Mouse (Mus musculus) kidney, adult 2 months (tissue): ENCODE measurements around the gene Esrra. TPM values are rescaled to one million over a fixed set of nuclear protein-coding genes. Genes with fewer than 3 reads are reported as not detected.
A peak's percentile ranks its signal among the peaks of the same experiment; 100 is the strongest.

ENCODE experiments used
- DNase-seq: peaks from one replicate; pipeline ENCODE4 v3.0.0; 2021
- H3K27ac ChIP-seq: fragments of 200-500 bp; 2 replicates; pipeline ENCODE4 v1.5.1; 2012; ENCODE audit warnings: low read depth, low read length, control low read depth, inconsistent platforms; ENCODE audit not compliant: insufficient read depth
- H3K27me3 ChIP-seq: fragments of 200-500 bp; replicated peaks from 2 replicates; pipeline ENCODE4 v1.6.1; 2012; ENCODE audit warnings: mild to moderate bottlenecking, moderate library complexity, low read length, inconsistent platforms; ENCODE audit not compliant: control insufficient read depth, insufficient read depth
- H3K36me3 ChIP-seq: fragments of 200-500 bp; 2 replicates; pipeline ENCODE4 v1.6.1; 2012; ENCODE audit warnings: mild to moderate bottlenecking, moderate library complexity, low read length, inconsistent platforms; ENCODE audit not compliant: control insufficient read depth, insufficient read depth
- H3K4me1 ChIP-seq: fragments of 200-500 bp; 2 replicates; pipeline ENCODE4 v1.6.1; 2011; ENCODE audit warnings: low read length; ENCODE audit not compliant: control insufficient read depth, insufficient read depth
- H3K4me3 ChIP-seq: fragments of 200-500 bp; 2 replicates; pipeline ENCODE4 v1.5.1; 2011; ENCODE audit warnings: mild to moderate bottlenecking, low read depth, low read length, control low read depth; ENCODE audit not compliant: insufficient read depth
- CTCF ChIP-seq: fragments of 200-500 bp; conservative IDR thresholded peaks from 2 replicates; pipeline ENCODE4 v1.5.1; 2011; ENCODE audit warnings: low read depth, mild to moderate bottlenecking, control low read depth, low read length, moderate library complexity, mixed read lengths; ENCODE audit not compliant: insufficient read depth, insufficient read length
- POLR2A ChIP-seq: fragments of 200-500 bp; IDR thresholded peaks from one replicate; pipeline ENCODE4 v1.6.1; 2011; ENCODE audit warnings: low read depth, low read length, control low read depth
- WGBS: fragments of 180-500 bp; shearing (Covaris S2); methylation state at CpG from one replicate; pipeline ENCODE4 v1.1.7; 2018; 5-methylcytosine and 5-hydroxymethylcytosine counted together
- polyA plus RNA-seq: library from polyadenylated mRNA; depleted of rRNA; stranded (reverse); fragments of >200 nt; gene quantifications from 2 replicates; pipeline ENCODE4 v1.2.3, GENCODE M21; 2012

Esrra gene
- polyA plus RNA-seq, 1 experiment, result 134 TPM

GRCm38 (mm10) chr19:6940396-6941351 is 19.1 kb upstream of the Esrra start:
- no peaks in the 10 kb centered on the region for H3K27me3 ChIP-seq
- H3K4me1 ChIP-seq, result peaks cover 18% of the 10 kb centered on the region; the same call in 1 of the 2 replicates
- no peak for TF ChIP-seq CTCF
- TF ChIP-seq POLR2A, result no peak
- no peak for DNase-seq
- H3K27ac ChIP-seq, result peak overlapping the region; percentile 74
- H3K36me3 ChIP-seq, result no peaks in the 10 kb centered on the region
- H3K4me3 ChIP-seq, result peak overlapping the region; percentile 81
- 20% methylated on average over 29 of the region's 29 CpGs for WGBS

- Histone ChIP-seq H3K27ac (no peak overlapping the region), H3K27me3 (no peaks in the 10 kb centered on the region), H3K4me1 (peaks cover 18% of the 10 kb centered on the region; the same call in 1 of the 2 replicates), H3K4me3 (no peak overlapping the region), H3K36me3 (no peaks in the 10 kb centered on the region)
- 89% methylated on average over 20 of the region's 20 CpGs for WGBS
- TF ChIP-seq POLR2A (no peak), CTCF (no peak)
- DNase-seq, result no peak
Measured at GRCm38 (mm10) chr19:6939106-6940002, 17.7 kb upstream of the Esrra start.

- WGBS, result 50% methylated on average over 16 of the region's 16 CpGs
- Histone ChIP-seq H3K36me3 (no peaks in the 10 kb centered on the region), H3K27ac (peak overlapping the region; percentile 33; the same call in 1 of the 2 replicates), H3K27me3 (no peaks in the 10 kb centered on the region), H3K4me1 (peaks cover 16% of the 10 kb centered on the region; the same call in 1 of the 2 replicates), H3K4me3 (no peak overlapping the region)
- TF ChIP-seq POLR2A (no peak), CTCF (no peak)
- no peak for DNase-seq
Measured at GRCm38 (mm10) chr19:6937541-6938465, 16.2 kb upstream of the Esrra start.

- Histone ChIP-seq H3K4me3 (no peak overlapping the region), H3K4me1 (peaks cover 14% of the 10 kb centered on the region; the same call in 1 of the 2 replicates), H3K27ac (no peak overlapping the region), H3K36me3 (no peaks in the 10 kb centered on the region), H3K27me3 (no peaks in the 10 kb centered on the region)
- 27% methylated on average over 3 of the region's 3 CpGs for WGBS
- no peak for TF ChIP-seq POLR2A
- TF ChIP-seq CTCF, result peak; percentile 49
- no peak for DNase-seq
Measured at GRCm38 (mm10) chr19:6936299-6936698, 14.7 kb upstream of the Esrra start.

GRCm38 (mm10) chr19:6934195-6934977 is 12.8 kb upstream of the Esrra start, which contains the start of gene Kcnk4:
TSS of gene Kcnk4 (minus strand) at chr19:6934515.
- 30% methylated on average over 23 of the region's 23 CpGs for WGBS
- Histone ChIP-seq H3K4me1 (peaks cover 8% of the 10 kb centered on the region; the same call in 1 of the 2 replicates), H3K27me3 (no peaks in the 10 kb centered on the region), H3K27ac (no peak within 1 kb of the TSS), H3K36me3 (no peaks in the 10 kb centered on the region), H3K4me3 (peak within 1 kb of the TSS; percentile 19; the same call in 1 of the 2 replicates)
- DNase-seq, result no peak
- TF ChIP-seq CTCF, result no peak
